Mouse (Mus musculus) adrenal gland, adult 2 months (tissue): ENCODE data around the gene Btn2a2. TPM values are rescaled to one million over a fixed set of nuclear protein-coding genes. Genes with fewer than 3 reads are reported as not detected.

Experiments used
- DNase-seq: peaks from one replicate; pipeline ENCODE4 v3.0.0; 2021
- polyA plus RNA-seq: library from polyadenylated mRNA; depleted of rRNA; stranded (reverse); fragments of >200 nt; gene quantifications from 2 replicates; pipeline ENCODE4 v1.2.3, GENCODE M21; 2012
- total RNA-seq, 2 experiments: library from RNA; stranded (reverse); gene quantifications; 2 replicates each; pipeline ENCODE4 v1.2.3; 2021

The Btn2a2 gene
- total and polyA plus RNA-seq, 3 experiments, result not detected

DNA sequence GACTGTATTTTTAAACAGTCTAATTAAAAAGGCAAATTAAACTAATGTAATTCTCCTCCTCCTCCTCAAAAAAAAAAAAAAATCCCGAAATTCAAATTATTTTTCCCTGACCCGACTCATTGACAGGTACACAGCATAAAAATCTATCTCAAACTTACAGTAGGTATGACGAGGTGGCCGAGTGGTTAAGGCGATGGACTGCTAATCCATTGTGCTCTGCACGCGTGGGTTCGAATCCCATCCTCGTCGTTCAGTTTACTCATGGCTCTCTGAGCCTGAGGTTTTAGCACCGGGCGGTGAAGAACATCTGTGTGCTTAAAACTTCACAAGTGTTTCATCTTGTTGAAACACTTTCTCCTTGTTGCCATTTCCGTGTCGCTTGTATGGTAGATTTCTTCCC is 33.0 kb upstream of the Btn2a2 start:
- DNase-seq, result peak; percentile 89

DNA sequence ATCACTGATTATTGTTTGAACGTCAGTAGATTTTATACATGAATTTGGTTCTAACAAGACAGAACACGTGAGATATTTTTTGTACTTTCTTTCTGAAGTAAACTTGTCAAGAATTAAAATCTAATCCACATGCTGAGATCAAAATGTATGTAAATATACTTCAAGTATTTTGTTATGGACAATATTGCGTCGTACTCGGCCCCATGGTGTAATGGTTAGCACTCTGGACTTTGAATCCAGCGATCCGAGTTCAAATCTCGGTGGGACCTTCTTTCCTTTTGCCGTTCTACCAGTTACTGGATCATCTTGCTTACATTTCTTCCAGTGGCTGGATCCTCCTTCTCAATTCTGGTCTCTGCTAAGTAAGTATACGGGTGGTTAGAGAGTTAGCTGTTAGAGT is 30.8 kb upstream of the Btn2a2 start:
- peak; percentile 87 for DNase-seq

DNA sequence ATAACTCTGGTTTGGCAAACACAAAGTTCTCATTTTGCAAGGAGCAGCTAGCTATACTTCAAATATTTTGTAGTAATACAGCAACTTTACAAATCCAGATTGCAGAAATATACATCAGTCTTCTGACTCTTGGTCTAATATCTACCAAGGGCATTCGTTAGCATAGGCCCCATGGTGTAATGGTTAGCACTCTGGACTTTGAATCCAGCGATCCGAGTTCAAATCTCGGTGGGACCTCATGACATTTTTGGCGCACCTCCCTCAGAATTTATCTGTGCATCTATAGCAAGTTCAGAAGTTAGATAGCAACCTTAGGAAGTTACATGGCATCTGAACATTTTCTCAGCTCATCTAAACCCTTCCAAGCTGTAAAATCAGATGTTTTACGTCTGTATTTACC is 30.2 kb upstream of the Btn2a2 start:
- DNase-seq, result peak; percentile 85

DNA sequence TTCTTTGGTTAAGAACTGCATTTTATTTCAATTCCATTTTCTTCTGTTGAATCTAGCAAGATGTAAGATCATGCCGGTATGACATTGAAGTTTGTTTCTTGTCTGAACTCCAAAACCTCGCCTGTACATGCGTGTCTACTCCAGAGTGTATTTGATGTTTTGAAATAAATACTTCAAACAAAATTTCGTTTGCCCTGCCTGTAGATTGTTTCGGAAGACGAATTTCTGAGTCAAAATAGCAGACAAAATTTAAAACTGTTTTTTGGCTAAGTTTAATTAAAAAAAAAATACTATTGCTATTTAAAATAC is 29.6 kb upstream of the Btn2a2 start:
- DNase-seq, result no peak

DNA sequence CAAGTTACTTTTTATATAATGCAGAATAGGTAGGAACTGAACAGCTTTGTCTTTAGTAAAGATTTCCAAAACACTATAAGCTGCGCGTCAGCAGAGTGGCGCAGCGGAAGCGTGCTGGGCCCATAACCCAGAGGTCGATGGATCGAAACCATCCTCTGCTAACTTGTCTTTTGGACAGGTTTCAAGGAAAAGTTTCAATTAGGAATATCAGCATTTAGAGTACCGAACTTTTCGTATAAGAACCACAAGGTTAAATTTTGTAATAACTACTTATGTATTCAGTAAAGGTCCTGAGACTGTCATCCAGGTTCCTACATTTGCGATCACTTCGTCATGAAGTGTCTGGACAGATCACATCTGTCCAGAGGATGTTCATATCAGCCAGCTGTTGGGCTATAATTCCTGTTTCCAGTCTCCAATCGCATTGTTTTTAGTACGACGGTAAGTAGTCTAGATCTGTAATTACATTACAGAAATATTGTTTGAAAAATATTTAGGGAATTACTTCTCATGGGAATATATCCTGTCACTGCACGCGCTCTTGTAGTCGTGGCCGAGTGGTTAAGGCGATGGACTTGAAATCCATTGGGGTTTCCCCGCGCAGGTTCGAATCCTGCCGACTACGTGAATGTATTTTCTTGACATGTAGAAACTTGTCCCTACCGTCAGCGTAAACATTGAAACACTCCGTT is 29.1 kb upstream of the Btn2a2 start:
- peak; percentile 91 for DNase-seq

DNA sequence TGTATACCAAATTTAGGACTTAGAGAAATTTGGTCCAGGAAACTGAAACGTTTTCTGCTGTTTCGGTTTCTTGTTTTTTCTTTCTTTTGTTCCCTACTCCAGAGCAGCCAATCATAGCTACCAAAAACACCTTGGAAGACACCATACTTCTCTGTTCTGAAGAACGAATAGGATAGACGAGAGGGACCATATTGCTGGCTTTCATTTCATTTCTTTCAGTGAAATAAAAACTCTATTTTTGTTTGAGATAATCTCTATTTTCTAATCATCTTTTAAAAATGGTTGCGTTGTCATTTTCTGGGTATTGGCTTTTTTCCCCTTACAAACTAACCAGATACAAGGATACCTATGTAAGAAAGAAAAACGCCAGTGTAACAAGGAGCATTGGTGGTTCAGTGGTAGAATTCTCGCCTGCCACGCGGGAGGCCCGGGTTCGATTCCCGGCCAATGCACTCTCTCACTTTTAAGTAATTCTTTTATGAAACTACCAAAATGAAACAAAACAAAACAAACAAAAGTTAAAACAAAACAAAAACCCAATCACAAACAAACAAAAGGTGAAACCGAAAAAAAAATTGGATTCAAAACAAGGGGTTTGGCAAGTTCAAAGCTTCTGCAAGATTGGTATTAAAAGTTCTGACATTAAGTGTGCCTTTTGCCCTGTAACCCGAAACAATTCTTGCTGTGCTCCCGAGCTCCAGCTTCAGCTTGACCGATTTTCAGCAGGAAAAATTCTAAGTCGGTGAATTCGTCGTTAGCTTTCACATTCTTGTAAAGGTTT is 28.4 kb upstream of the Btn2a2 start:
- DNase-seq, result peak; percentile 75

DNA sequence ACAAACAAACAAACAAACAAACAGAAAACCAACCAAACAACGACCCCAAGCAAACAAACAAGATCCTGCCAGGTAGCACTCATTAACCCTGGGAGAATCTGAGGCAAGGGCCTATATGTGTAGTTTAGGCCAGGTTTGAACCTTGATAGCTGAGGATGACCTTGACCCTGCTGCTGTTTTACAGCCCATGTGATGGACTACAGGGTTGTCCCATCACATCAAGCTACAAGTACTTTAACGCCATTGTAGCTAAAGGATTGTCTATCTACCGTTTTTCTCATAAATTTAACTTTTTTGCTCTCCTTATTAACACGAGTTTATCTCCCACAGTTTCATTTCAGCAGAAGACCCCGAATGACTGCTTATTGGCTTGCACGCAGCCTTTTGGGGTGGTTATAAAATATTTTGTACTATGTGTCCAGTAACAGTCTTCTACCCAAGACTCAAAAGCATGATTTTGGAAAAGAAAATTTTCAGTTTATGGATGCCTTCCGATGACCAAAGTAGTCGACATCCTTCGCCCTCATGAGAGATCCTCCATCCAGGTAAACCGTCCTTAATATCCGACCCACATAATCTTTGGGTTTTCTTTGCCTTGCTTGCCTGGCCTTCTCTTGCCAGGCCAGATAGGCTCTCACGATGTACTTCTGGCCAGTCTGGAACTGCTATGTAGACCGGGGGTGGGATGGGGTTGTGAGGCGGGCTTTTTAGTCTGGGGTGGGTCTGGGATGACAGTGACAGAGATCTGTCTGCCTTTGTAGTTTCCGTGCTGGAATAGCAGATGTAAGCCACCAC is 27.4 kb upstream of the Btn2a2 start:
- no peak for DNase-seq

DNA sequence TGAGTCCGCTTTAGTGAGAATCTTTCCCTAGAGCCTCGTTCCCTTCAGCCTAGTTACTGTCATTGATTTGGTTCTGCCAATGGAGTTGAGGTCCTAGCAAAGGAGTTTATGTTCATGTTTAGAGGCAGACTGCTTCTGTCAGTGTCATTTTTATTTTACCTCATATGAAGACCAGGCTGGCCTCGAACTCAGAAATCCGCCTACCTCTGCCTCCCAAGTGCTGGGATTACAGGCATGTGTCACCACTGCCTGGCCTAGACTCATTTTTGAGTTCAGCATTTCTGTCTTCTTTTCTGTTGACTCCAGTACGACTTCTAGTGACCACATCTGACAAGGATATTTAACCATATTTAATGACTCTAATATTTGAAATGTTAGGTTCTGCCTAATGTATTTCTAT is 26.6 kb upstream of the Btn2a2 start:
- no peak for DNase-seq

DNA sequence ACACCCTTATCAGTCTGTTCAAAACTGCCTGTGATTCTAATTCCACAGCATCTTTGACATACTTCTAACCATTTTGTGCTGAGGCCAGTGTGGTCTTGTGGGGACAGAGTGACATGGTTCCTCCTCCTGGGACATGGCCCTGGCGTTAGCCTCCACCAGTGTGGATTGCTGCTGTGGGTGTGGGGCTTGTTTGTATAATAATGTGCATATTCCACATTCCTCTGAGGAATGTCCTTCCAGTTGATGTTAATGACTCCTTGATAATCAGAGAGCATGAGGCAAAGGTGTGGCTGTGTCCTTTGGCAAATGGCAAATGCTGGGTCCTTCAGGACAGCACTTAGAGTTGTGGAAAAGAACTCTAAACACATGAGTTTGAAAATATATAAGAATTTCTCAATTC is 24.9 kb upstream of the Btn2a2 start:
- DNase-seq, result no peak

DNA sequence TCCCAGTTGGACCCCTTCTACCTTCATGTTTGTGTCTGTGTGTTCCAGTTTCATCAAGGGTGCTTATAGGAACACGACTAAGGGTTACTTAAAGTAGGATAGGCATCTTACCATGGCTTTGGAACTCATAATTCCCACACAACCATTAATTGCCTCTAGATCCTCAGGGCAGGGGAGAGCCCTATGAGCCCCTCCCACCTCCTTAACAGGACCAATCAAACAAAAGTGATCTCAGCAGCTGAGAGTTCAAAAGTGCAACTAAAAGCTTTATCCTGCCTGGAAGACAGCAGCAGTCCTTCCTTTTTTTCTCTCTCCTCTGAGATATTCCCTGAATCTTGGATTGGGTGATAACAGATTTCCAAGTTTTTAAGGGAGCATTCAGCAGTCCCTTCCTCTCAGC is 21.5 kb upstream of the Btn2a2 start:
- DNase-seq, result no peak

DNA sequence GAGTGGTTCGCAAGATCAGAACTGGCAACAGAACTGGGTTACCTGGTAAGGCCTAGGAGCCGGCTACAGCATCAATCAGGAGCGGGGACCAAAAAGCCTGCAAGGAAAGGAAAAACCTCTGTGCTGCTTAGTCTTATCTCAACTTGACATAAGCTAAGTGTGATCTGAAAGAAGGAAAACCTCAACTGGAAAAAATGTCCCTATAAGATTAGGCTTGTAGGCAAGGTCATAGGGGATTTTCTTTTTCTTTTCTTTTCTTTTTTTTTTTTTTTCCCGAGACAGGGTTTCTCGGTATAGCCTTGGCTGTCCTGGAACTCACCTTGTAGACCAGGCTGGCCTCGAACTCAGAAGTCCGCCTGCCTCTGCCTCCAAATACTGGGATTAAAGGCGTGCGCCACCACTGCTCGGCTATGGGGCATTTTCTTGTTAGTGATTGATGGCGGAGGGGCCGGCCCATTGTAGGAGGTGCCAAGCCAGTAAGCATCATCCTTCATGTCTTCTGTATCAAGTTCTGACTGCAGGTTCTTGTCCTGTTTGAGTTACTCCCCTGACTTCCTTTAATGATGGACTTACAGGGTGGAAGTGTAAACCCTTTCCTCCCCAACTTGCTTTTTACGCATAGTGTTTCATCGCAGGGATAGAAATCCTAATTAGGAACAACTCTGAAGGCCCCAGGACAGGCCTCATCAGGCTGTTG is 18.3 kb upstream of the Btn2a2 start:
- peak; percentile 22 for DNase-seq

DNA sequence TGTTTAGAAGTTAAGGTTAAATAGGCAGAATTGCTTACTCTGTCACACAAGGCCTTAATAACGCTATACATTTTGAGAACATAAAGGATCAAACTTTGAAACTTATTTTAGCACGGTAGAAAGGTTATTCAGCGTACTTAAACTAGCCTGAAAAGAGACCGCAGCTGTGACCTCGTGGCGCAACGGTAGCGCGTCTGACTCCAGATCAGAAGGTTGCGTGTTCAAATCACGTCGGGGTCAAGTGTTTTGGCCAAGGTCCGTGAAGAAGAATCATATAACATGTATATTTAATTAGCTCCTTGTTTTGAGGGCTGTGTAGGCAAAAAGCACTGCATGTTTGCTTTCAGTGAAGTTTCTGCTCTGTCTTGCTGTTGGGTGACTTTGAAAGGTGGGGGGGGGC is 17.7 kb upstream of the Btn2a2 start:
- peak; percentile 74 for DNase-seq

DNA sequence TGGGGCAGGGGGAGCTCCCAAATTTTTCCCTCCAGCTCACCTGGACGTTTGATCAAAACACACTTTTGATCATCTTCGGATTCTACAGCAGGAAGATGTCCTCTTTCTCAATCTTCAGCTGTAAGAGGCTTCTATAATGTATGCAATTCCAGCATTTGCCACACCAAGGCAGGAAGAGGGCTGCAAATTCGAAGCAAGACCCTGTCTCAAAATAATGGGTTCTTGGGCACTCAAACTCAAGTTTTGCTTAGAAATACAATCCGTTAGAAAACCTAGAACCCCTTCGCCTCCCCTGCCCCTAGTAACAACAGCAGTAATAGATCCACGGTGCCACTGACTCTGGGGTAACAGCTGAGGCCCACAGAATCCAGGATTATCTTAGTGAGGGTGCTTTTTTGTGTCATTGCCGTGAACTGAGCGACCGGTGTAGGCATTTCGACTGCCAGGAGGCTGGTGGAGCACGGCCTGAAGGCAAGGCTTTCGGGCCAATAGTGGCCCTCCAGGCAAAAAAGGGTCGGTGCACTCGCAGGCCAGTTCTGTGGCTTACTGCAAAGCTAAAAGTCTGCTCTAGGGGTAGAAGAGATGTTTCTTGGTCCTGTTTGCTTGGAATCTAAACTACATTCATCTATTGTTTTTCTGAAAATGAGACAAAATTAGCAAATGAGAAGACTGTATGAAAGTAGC is 17.1 kb upstream of the Btn2a2 start:
- no peak for DNase-seq

DNA sequence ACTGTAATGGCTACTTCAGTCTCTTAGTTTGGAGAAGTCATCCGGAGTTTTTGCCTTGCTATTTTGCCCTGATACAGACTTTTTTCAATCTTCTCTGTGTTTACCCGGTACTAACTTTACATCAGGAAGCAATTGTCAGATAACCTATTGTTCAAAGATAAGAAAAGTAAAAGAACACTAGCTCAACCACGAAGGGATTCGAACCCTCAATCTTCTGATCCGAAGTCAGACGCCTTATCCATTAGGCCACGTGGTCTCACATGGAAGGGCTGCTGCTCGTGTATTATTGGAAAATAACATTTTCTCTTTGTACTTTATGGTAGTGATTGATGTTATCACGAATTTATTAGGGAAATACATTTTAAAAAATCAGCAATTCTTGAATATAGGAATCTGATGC is 15.1 kb upstream of the Btn2a2 start:
- peak; percentile 63 for DNase-seq

DNA sequence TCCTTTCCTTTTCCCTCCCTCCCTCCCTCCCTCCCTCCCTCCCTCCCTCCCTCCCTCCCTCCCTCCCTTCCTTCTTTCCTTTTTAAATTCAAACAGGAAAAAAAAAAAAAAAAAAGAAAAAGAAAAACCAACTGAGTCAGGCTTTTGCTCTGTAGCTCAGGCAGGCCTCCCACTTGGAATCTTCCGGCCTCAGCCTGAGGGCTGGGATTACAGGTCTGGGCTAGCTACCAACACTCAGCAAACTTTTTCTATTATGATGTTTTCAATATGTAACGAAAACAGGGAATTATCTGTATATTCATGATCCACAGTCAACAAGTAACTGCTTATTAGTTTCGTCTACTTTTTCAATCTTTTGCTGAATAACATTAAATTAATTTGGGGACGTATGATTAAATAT is 14.3 kb upstream of the Btn2a2 start:
- DNase-seq, result no peak

DNA sequence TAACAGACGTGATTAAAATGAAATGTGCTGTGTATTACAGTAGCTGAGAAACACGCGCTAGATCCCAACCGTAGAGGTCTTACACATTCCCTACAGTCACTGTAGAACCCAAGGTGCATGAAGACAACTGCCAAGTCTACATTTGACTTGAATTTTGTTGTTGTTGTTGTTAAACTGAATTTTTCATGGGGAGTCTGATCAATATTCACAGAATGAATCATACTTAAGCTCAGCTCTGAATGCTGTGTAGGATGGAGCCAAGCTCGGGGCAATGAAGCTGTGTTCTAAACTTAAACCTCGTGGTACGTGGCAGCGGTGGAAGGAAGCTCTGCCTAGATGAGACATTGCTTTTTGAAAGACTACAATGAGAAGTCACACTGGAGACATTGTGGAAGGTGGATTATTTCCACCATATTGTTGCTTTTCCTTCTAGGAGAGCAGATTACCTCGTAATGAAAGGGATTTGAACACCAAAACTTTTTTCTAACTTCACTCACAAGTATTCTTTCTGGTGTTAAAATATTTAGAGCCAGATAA is 13.4 kb upstream of the Btn2a2 start:
- DNase-seq, result no peak

DNA sequence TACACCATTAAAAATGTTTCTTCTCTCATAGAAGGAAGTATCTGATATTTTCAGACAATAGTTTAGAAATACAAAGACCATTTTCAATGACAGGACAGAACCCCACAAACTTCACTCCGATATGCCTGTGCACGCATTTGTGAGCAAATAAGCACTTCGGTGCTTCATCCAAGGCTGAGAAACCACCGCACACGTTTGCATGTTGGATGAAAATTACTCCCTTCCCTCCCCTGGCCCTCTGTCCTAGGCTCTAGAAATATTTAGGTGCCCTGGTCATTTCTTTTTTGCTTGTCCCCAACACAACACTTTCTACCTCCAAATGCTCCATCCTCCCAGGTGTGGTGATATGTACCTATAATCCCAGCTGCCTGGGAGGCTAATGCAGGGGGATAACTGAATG is 12.9 kb upstream of the Btn2a2 start:
- no peak for DNase-seq

DNA sequence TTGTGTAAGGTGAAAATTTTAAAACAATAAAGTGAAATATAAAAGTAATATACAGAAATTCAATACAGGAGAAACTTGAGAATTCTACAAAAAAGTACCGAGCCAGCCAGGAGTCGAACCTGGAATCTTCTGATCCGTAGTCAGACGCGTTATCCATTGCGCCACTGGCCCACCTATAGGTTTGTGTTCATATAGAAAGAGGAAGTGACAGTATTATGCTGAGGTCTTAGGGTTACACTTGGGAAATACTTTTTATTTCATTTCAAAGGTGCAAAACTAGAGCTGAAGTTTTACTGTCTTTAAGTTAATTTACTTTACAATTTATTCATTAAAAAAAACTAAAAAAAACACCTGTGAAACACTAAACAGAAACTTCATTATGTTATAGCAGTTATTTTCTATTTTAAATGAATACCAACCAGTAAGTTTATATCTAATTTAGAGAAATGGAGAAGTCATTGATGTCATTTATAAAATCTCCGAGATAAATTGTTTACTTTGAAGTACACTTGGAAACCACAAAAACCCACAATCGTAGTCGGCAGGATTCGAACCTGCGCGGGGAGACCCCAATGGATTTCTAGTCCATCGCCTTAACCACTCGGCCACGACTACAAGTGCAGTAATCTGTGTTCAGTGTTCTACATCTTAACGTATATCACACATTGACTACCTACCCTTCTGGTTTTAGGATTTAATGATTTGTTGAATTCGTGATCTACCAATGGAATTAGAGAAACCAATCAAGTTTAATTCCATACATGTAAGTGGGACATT is 12.0 kb upstream of the Btn2a2 start:
- DNase-seq, result peak; percentile 80

DNA sequence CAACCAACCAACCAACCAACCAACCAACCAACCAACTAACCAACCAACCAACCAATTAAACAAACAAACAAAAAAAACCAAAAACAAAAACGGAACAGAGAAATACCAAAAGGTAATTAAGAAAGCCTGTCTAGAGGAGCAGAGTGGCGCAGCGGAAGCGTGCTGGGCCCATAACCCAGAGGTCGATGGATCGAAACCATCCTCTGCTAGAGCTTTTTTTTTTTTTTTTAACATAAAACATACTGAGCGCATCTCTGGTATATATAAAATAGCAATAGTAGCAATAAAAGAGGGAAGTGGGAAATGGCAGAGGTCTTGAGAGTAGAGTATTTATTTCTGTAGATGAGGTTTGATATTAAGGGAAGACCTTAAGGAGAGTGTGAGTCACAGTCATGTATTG is 11.3 kb upstream of the Btn2a2 start:
- no peak for DNase-seq

DNA sequence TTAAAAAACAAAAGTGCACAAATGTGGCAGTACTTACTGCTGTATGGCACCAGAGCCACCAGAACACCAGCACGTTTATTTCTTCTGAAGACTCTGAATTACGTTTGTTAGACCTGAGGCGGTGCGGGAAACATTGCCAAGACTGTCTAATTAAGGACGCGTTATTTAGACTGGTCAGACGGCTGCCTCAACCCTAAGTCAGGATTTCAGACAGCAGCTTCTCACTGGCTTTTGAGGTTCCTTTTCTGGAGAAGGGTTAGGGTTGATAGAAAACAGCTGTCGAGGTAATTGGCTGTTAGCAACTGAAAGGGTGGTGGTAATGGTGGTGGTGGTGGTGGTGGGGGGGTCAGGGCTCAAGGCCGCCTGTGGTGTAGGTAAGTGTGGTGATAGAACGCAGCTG is 10.0 kb upstream of the Btn2a2 start:
- DNase-seq, result no peak
